Mouse (Mus musculus): Measurements from ENCODE around the gene Mpp6. TPM values are rescaled to one million over a fixed set of nuclear protein-coding genes. Genes with fewer than 3 reads are reported as not detected.

Mpp6 gene
- polyA plus RNA-seq (2014; fragmentation: Illumina TruSeq; extraction: RNeasy Lipid Tissue Mini Kit (QIAGEN cat#74804); ENCODE audit: insufficient read depth, low read depth, low replicate concordance): 13.3 TPM

GRCm38 (mm10) chr6:50109757-50110378, at the start of gene Mpp6:
TSS of gene Mpp6 (plus strand) at chr6:50110241.

Other genes starting within 250 kb of the Mpp6 start
- 0.66 TPM for gene Gsdme, start 153.6 kb downstream of the Mpp6 start, polyA plus RNA-seq (2014; fragmentation: Illumina TruSeq; extraction: RNeasy Lipid Tissue Mini Kit (QIAGEN cat#74804); ENCODE audit: insufficient read depth, low read depth, low replicate concordance)

Measured in lung, adult 10 weeks (tissue).